Mouse (Mus musculus): ENCODE measurements around the gene Myo1d.

Myo1d gene

DNA sequence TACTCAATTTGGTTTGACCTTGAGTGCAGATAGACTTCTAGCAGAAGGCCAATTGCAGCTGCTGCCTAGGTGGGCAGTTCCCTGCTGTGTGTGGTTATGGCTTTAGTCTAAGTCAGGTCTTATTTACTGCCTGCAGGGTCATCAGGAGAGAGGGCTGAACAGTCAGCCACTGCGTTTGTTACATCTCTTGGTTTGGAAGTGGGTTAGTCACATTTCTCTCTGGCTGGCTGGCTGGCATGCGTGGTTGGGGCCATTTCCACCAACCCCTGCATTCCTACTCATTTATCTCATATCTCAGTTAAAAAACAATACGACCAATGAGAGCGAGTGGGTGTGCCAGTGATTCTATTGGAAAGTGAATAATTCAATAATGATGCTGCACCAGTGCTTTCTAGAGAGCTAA is 280.3 kb downstream of the Myo1d start:
- DNase-seq, result no peak

DNA sequence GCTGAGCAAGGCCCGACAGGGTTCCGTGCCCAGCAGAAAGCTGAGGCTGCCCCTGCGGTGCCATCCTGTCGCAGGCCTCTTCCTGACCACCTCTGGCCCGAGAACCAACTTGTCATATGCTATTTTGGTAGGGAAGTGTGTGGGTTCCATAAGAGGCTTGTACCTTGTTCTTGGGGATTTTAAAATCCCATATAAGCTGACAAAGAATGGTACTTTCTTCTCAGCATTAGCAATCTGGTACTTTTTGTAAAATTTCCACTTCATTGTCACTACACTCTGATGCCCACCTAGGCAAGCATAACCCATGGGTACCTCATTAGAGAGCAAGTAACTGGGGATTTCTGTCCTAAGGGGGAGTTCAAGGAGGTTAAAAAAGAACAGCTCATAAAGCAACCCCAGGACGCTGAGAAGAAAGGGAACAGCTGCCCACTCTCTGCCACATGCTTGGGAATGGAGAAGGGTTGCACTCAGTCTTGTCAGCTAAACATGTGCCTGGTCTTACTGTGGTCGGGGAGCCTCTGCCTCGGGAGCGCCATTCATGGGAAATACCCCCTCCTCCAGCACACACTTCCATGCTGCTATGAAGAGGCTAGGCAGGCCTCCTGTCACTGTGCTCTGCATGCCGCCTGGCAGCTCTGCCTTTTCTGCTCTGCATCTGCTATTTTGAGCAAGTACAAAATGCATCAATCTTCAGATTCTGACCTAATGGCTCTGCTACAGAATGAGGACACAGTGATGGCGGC is 281.3 kb downstream of the Myo1d start:
- no peak for DNase-seq

DNA sequence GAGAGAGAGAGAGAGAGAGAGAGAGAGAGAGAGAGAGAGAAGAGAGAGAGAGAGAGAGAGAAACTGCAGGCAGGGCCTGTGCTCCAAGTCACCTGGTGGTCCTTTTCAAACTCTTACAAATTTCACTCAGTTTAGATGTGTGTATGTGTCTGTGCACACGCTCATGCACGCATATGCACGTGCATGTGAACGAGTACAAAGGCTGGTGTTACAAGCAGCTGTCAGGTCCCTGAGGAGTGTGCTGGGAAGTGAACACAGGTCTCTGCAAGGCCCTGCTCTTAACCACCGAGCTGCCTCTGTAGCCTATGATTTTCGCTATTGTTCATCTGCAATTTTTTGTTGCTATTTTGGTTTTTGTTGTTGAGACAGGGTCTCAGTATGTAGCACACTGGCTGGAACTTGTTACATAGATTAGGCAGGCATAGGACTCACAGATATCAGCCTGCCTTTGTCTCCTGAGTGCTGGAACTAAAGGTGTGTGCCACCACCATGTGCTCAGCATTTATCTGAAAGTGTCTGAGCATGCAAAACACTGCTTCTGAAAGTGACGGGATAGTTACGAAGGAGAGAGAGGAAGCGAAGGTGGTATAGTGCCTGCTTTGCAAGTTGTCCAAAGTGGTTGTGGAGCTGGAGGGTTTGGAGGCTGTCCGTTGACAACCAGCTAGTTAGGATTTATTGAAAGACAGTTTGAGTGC is 282.5 kb downstream of the Myo1d start:
- no peak for DNase-seq

- DNase-seq, result no peak
These were observed 283.2 kb downstream of the Myo1d start for GRCm38 (mm10) chr11:80496640-80497039.

DNA sequence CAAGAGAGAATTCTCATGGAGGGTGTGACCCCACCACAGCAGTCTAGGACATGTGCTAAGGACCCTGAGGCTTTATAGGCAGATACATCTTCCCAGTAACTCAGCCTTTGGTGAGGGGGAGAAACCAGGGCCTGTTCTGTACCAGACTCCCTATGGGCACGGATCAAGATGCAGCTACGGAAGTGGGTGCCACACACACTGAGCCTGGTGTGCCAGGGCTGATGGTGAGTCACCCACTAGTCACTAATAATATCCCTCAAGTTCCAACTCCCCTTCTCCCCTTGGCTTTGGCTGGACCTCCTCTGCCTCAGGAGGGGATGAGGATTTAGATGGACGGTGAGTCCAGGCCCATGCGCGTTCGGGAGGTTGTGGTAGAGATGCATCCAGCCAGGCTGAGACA is 283.9 kb downstream of the Myo1d start:
- DNase-seq, result no peak

DNA sequence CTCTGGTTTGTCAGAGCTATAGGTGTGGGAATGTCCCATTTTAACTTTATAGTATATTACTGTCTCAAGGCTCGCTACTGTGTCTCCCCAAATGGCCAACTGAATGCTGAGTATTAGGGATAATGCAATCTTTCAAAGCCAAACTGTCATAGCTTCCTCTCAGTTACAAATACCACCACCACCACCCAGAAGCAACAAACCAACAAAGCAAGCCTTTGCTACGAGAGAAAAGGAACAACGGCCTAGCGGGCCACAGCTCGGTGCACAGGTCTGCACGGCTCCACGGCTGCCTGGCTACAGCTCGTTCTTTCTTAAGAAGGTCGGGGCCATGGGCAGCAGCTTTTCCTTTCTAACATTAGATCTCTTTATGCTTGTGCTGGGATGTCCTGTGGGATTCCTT is 285.0 kb downstream of the Myo1d start:
- DNase-seq, result no peak

- no peak for DNase-seq
These were observed 286.6 kb downstream of the Myo1d start for GRCm38 (mm10) chr11:80493186-80493585.

DNA sequence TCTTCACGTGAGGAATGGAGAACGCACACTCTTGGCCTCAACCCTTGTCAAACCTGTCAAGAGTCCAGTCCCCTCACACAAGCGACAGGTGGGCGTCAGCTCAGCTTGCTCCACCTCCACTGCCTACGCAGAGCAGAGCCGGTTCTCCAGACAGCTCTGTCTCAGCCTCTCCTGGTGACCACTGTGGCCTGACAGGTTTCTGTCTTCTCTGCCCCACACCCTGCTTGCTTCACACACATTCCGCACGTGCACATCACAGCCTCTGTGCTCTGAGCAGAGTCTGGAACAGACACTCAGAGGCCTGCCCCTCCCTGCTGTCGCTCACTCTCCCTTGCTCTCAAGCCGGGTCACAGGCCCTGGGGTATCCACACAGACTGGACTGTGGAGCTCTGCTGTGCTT is 289.0 kb downstream of the Myo1d start:
- no peak for DNase-seq

DNA sequence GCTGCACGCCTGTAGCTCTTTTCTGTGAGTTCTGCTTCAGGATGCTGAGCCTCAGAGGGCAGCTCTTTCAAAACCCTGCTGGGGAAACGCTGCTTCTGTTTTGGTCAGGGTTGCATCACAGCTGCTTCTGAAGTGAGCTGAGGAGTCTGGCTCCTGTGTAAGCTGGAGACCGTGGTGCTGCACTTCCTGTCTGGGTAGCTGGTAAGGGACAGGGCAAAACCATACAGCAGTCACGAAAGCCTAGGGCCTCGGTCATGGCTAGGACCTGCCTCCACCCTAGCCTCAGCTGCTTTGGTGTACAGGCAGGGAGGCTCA is 290.0 kb downstream of the Myo1d start:
- no peak for DNase-seq

GRCm38 (mm10) chr11:80489172-80489881 is 290.5 kb downstream of the Myo1d start:
- no peak for DNase-seq

GRCm38 (mm10) chr11:80487904-80488587 is 291.8 kb downstream of the Myo1d start:
- no peak for DNase-seq

DNA sequence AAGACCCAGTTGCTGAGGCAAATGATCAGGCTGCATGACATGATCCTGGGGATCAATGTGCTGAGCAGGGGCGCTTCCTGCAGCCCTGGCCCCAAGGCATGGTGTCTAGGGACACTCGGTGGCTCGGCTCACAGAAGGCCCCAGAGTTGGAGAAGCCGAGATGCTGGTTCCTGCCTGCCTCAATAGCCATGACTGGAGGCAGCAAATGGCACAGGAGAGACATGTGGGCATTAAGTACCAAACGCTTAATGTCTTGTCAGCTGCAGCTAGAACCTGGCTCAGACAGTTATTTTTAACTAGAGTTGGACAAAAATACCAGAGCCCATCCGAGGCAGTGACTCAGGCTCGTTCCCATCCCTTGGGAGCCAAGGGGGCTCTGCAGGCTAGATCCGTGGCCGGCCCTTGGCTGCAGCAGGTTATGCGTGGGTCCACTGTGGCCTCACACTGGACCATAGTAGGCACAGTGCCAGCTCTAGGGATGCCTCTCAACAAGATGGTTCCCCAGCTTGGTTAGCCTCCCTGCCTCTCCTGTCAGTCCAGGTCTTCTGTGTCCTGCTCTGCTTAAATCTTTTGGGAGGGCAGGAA is 294.1 kb downstream of the Myo1d start:
- peak; percentile 87 for DNase-seq

- DNase-seq, result no peak
These were observed 294.7 kb downstream of the Myo1d start for GRCm38 (mm10) chr11:80485120-80485551.

DNA sequence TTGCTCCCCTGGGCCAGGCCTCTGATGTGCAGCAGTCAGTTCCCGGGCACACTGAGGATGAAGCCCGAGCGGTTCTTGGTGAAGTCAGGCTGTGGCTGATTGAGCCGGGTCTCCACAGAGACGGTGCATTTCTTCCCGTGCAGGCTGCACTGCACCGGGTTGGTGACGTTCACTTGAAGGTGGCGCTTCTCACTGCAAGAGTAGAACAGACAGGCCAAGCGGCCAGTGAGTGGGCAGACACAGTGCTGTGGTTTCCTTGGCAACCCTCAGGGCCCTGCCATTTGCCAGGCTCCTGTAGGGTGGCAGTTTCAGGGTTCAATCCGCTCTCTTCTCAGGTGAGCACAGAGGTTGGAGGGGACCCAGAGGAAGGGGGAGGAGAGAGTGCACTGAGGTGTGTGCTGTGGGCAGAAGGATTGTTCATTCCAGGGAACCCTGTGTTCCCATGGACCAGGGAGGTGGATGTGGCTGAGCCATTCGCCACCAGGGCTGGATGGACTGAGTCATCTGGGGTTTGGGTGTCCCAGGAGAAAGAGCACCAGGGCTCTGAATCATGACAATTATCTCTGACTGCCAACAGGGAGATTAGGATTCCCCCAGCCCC is 295.5 kb downstream of the Myo1d start:
- no peak for DNase-seq

- DNase-seq, result no peak
These were observed 296.2 kb downstream of the Myo1d start for GRCm38 (mm10) chr11:80483536-80484067.

DNA sequence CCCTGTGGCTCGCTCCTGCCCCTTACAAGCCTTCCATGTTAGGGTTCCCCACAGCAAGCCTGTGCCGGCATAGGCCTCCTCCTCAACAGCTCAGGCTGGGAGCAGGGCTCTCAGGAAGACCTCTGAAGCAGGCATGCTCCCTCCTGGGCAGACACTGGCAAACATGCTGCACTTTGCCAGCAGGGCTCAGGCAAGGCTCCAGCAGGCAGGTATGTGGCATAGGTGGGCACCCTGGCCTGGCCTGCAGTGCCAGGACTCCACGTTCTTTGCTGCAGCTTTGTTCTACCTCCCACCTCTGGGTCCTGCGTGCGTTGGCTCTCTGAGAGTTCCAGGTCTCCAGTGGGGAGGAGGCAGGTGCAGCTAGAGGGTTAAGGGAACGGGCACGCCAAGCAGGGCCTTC is 296.9 kb downstream of the Myo1d start:
- DNase-seq, result no peak

DNA sequence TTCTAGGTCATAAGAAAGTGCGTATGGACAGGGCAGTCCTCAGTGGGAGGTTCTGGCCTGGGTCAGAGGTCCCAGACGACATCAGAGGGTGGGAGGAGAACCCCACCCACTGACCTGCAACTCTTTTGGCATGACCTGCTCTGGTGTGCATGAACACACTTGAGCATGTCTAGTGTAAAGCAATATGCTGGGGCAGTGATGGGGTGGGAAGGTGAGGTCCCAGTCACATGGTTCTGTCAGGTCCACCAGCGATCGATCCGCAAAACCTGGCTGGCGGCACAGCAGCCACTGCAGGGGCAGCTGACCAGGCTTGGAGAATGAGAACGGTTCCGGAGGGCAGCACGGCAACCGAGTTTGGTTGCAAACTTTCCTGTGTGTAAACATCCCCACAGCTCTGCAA is 297.5 kb downstream of the Myo1d start:
- no peak for DNase-seq

GRCm38 (mm10) chr11:80481409-80482050 is 298.3 kb downstream of the Myo1d start:
- no peak for DNase-seq

DNA sequence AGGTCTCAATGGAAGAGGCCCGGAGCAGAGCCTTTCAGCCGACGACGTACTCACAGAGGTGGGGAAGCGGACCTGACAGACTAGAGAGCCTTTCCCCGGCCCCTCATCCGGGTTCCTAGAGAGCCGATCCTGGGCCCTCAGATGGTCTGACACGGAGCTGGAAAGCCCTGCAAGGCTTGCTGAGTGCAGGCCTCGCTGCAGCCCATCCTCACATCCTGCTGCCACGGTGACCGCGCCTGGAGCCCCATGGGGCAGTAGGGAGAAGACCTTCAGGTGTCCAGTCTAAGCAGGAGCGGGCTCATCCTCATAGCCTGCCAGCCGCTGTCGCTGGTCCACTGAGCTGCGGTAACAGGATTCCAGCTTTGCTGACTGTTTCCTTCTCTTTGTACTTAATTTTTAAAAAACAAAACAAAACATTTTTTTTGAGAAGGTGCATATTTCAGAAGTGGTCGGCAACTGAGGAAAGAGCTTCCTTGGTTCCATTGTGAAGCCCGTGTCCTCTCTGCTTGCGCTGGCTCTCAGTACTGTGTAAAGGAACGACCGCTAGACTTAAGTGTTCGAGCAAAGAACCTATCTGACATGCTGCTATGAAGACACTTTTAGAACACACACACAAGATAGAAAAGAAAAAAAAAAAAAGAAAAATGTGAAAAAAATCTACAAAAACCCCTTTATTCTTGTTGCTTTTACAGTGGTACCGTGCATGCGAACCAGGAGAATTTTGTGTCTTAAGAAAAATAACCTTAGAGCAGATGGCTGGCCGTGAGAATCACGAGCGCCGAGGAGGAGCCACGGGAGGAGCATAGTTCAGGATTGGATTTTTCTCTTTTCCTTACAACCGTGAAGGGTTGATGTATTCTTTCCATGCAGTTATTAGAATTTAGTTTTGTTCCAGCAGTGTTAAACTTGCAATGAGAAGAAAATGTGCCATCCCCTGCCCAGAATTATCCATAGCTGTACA is 299.6 kb downstream of the Myo1d start:
- DNase-seq, result no peak

GRCm38 (mm10) chr11:80479425-80479824 is 300.4 kb downstream of the Myo1d start:
- DNase-seq, result no peak
